Mouse (Mus musculus) thymus, adult 2 months (tissue): ENCODE measurements at regions not wholly inside any gene's neighbourhood (a gene's known extent, or its start where the extent isn't known, plus 50 kb on each side); places are given as distances from the start of the nearest gene placed in this dataset.

Source experiments
- DNase-seq: peaks from one replicate; pipeline ENCODE4 v3.0.0; 2021
- H3K27ac ChIP-seq: fragments of 200-500 bp; 2 replicates; pipeline ENCODE4 v1.5.1; 2012; ENCODE audit warnings: low read length, control low read depth; ENCODE audit not compliant: control insufficient read depth, insufficient read depth
- H3K27me3 ChIP-seq: fragments of 200-500 bp; 2 replicates; pipeline ENCODE4 v1.6.1; 2012; ENCODE audit warnings: mild to moderate bottlenecking, low read length, moderate library complexity, mixed read lengths; ENCODE audit not compliant: control insufficient read depth, insufficient read depth
- H3K36me3 ChIP-seq: fragments of 200-500 bp; 2 replicates; pipeline ENCODE4 v1.6.1; 2012; ENCODE audit warnings: mild to moderate bottlenecking, low read length, moderate library complexity; ENCODE audit not compliant: control insufficient read depth, insufficient read depth
- H3K4me1 ChIP-seq: fragments of 200-500 bp; replicated peaks from 2 replicates; pipeline ENCODE4 v1.6.1; 2012; ENCODE audit warnings: low read length; ENCODE audit not compliant: control insufficient read depth, insufficient read depth
- H3K4me3 ChIP-seq: fragments of 200-500 bp; 2 replicates; pipeline ENCODE4 v1.5.1; 2012; ENCODE audit warnings: mild to moderate bottlenecking, low read length, control low read depth, moderate library complexity; ENCODE audit not compliant: control insufficient read depth, insufficient read depth
- CTCF ChIP-seq: fragments of 200-500 bp; IDR thresholded peaks from 2 replicates; pipeline ENCODE4 v1.5.1; 2012; ENCODE audit warnings: mild to moderate bottlenecking, control low read depth, low read length, moderate library complexity, borderline replicate concordance; ENCODE audit not compliant: control insufficient read depth, poor library complexity, insufficient read depth; ENCODE audit errors: extremely low read depth
- POLR2A ChIP-seq: fragments of 200-500 bp; IDR thresholded peaks from 2 replicates; pipeline ENCODE4 v1.6.1; 2012; ENCODE audit warnings: mild to moderate bottlenecking, low read length, control low read depth, moderate library complexity; ENCODE audit not compliant: control insufficient read depth, poor library complexity, insufficient read depth; ENCODE audit errors: extremely low read depth
- WGBS: fragments of 180-500 bp; shearing (Covaris S2); methylation state at CpG from one replicate; pipeline ENCODE4 v1.1.7; 2018; 5-methylcytosine and 5-hydroxymethylcytosine counted together

DNA sequence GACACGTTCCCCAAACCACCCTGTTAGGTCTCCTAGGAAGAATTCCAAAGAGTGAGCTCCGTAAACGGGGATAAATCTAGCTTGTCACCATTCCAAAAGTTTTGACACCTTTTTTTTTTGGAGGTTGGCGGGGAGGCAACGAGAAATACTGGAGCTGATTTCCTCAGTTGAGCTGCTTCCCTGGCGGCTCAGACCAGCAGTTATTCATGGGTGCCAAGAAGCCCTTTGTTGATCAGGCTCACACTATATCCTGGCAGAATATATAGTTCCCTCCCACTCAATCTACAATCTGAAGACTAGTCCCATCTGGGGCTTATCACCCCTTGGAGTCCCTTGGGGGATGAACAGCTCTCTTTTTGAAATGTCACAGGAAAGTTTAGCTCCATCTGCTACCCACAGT, 77.5 kb upstream of the Tiam2 start:
- H3K36me3 ChIP-seq, result no peaks in the 10 kb centered on the region
- 94% methylated on average over 6 of the region's 6 CpGs for WGBS
- DNase-seq, result no peak
- 0 out of 2 replicates have a peak, but pooled peaks cover 4% of the 10 kb centered on the region for H3K4me1 ChIP-seq
- H3K27ac ChIP-seq, result no peak overlapping the region
- TF ChIP-seq CTCF, result no peak
- TF ChIP-seq POLR2A, result no peak
- no peaks in the 10 kb centered on the region for H3K27me3 ChIP-seq
- H3K4me3 ChIP-seq, result no peak overlapping the region

DNA sequence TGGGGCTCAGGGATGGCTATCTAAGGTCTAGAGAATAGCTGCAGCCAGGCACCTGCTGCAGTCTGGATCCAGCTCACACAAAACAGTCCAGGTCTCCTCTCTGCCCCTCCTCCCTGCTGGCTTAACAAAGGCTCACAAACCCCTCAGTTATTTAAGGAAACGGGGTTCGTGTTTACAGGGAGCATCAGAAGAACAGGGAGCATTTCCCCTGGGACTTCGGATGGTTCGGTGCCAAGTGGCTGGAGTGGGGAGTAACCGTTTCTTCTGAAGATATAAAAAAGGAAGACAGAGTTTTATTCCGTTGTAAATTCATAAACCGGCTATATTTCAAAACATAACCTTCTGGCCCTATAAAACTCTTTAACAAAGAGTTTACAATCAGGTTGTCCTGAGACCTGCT, 77.1 kb upstream of the Tiam2 start:
- Histone ChIP-seq H3K4me3 (no peak overlapping the region), H3K27me3 (no peaks in the 10 kb centered on the region), H3K27ac (no peak overlapping the region), H3K36me3 (no peaks in the 10 kb centered on the region), H3K4me1 (0 out of 2 replicates have a peak, but pooled peaks cover 4% of the 10 kb centered on the region)
- DNase-seq, result no peak
- TF ChIP-seq POLR2A (no peak), CTCF (no peak)
- WGBS, result 93% methylated on average over 7 of the region's 7 CpGs

DNA sequence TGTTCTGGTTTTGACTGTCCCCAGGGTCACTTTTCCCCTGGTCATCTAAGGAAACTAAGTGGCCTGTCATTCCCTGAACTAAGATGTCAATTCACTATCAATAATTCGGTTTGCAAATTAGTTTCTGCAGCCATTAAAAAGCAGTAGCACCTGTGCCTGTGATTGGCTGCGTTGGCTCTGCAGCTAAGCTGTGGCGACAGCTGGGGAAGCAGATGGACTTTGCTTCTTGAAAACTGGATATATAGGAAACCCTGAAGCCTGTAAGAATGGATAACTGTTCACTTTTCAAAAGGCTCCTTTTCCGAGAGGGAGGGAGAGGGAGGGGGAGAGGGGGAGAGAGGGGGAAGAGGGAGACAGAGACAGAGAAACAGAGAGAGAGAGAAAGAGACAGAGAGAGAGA, 75.2 kb upstream of the Tiam2 start:
- H3K27ac ChIP-seq, result no peak overlapping the region
- H3K4me1 ChIP-seq, result 0 out of 2 replicates have a peak, but pooled peaks cover 4% of the 10 kb centered on the region
- H3K36me3 ChIP-seq, result no peaks in the 10 kb centered on the region
- H3K4me3 ChIP-seq, result no peak overlapping the region
- 95% methylated on average over 4 of the region's 4 CpGs for WGBS
- no peaks in the 10 kb centered on the region for H3K27me3 ChIP-seq
- no peak for DNase-seq
- TF ChIP-seq POLR2A (no peak), CTCF (no peak)

DNA sequence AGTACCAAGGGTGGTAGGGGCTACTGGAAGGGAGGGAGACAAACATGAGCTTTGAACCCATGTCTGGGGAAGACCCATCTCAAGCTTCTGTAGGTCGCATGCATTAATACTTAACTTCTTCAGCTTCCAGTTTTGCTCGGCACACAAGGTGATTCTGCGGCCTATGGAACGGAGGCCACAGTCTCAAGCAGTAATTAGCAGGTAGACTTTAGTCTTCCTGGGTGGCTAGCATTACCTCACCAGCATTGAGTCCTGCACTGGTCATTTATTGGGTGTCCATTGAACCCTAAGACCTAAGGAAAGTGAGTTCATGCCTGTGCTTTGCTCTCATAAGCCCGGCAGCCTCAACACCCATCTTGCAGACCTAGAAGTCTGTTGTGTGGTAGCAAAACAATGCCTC, 74.4 kb upstream of the Tiam2 start:
- no peak for DNase-seq
- Histone ChIP-seq H3K36me3 (no peaks in the 10 kb centered on the region), H3K4me3 (no peak overlapping the region), H3K27ac (no peak overlapping the region), H3K4me1 (no peaks in the 10 kb centered on the region), H3K27me3 (no peaks in the 10 kb centered on the region)
- TF ChIP-seq CTCF, result no peak
- TF ChIP-seq POLR2A, result no peak
- WGBS, result 97% methylated on average over 5 of the region's 5 CpGs

DNA sequence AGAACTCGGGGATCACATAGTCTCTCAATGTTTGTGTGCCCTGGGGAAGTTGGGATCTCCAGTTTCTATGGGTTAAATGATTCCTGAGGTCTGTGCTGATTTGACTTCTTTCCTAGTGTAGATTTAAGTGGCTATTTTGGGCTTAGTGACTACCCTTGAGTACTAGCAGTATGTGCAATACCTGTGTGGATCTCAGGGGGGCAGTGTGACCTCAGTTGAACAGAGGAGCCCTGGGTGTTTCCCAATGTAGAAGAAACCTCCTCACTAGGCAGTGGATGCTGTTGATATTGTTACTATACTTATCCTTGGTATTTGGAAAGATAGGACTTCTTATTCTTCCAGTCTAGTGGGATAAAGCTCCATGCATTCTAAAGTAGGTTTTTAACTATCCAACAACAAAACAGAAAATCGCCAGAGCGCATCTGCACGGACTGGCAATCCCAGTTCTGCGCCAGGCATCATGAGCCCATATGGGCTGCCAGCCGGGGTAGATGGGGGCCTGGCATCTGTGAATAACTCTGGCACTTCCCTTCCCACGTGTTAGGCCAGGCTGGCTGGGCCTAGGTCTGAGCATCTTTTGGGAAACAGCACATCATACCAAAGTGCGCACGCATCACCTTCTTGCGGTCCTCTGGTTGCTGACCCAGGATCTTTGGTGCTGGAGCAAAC, 72.7 kb upstream of the Tiam2 start:
- Histone ChIP-seq H3K4me1 (no peaks in the 10 kb centered on the region), H3K27ac (no peak overlapping the region), H3K27me3 (no peaks in the 10 kb centered on the region), H3K4me3 (no peak overlapping the region), H3K36me3 (0 out of 2 replicates have a peak, but pooled peaks cover 3% of the 10 kb centered on the region)
- WGBS, result 95% methylated on average over 10 of the region's 10 CpGs
- TF ChIP-seq CTCF (no peak), POLR2A (no peak)
- peak; percentile 54 for DNase-seq

DNA sequence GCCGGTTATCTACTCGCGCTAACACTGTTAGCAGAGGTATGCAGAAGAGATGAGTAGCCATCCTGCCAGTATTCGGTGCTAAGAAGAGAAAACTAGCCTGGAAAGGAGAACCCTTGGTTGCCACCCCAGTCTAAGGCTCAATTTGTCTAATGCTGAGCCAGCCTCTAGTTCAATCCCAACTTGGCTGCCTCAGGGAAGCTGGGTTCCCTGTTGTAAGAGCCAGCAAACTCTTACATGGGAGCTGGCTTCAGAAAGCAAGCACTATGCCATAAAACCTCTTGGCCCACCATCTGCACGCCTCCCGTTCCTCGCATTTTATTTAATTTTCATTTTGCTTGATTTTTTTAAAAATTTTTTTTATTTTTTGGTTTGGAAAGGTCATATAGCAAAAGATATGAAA, 69.6 kb upstream of the Tiam2 start:
- no peak for TF ChIP-seq CTCF
- no peak for TF ChIP-seq POLR2A
- no peak overlapping the region for H3K27ac ChIP-seq
- H3K36me3 ChIP-seq, result 0 out of 2 replicates have a peak, but pooled peaks cover 3% of the 10 kb centered on the region
- no peak overlapping the region for H3K4me3 ChIP-seq
- no peaks in the 10 kb centered on the region for H3K27me3 ChIP-seq
- no peaks in the 10 kb centered on the region for H3K4me1 ChIP-seq
- DNase-seq, result no peak
- 97% methylated on average over 7 of the region's 7 CpGs for WGBS

DNA sequence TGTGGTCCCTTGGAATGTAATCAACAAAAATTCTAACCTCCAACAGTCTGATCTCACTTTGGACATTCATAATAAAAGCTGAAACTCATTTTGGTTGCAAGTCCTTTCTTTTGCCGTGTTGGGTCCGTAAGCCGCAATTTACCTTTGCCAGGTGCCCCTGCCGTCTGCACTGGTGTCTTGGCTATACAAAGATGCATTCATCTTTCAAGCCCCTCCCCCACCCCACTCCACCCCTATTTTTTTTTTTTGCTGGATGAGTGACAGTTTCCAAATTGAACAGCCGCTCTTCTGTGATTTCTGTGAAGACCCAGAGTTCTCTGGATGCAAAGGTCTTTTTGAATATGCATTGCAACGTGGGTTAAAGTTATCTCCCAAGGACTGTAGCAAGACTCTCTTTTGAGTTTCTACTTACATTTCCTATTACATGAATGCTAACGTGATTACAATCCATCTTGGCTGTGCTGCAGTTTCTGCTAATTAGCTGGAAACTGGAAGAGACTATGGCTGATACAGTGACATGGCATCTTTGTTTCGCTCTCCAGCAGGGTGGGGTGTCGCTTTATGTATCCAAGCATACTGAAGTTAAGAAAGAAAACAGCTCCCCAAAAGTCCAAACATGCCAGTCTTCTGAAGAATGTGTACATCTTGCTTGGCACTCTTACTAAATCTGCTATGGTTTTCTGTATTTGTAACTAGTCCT, 67.4 kb upstream of the Tiam2 start:
- WGBS, result 96% methylated on average over 9 of the region's 9 CpGs
- H3K36me3 ChIP-seq, result 0 out of 2 replicates have a peak, but pooled peaks cover 3% of the 10 kb centered on the region
- H3K27me3 ChIP-seq, result no peaks in the 10 kb centered on the region
- H3K27ac ChIP-seq, result no peak overlapping the region
- H3K4me3 ChIP-seq, result no peak overlapping the region
- no peak for DNase-seq
- TF ChIP-seq CTCF (no peak), POLR2A (no peak)
- H3K4me1 ChIP-seq, result no peaks in the 10 kb centered on the region
